Mouse (Mus musculus): ENCODE measurements at regions not wholly inside any gene's neighbourhood (a gene's known extent, or its start where the extent isn't known, plus 50 kb on each side); places are given as distances from the start of the nearest gene placed in this dataset.

- H3K9ac ChIP-seq (ENCODE audit: insufficient read depth, low read depth), result no peak overlapping the region
- H3K27ac ChIP-seq (ENCODE audit: insufficient read depth, low read depth), result no peak overlapping the region
- no peaks in the 10 kb centered on the region for H3K27me3 ChIP-seq (replicated peaks)
- no peaks in the 10 kb centered on the region for H3K4me1 ChIP-seq (ENCODE audit: control insufficient read depth in 1 of 2, insufficient read depth in 2 of 2)
- dilution Hi-C loops (cut with MboI; ENCODE audit: extremely low pct_ligation_motif_present, extremely low pct_unique_long_range_greater_than_20kb, low sequenced_read_pairs), result no loop called here
- H3K36me3 ChIP-seq (replicated peaks in 1 of 2; ENCODE audit: control insufficient read depth in 1 of 2, insufficient read depth in 1 of 2, low read length in 1 of 2), result no peaks in the 10 kb centered on the region
- DNase-seq (ENCODE audit: extremely low read depth), result no peak
- H3K4me3 ChIP-seq (replicated peaks in 1 of 3; ENCODE audit: low read depth in 2 of 3, low read length in 2 of 3, poor library complexity in 1 of 3), result no peak overlapping the region
- H3K9me3 ChIP-seq (replicated peaks; ENCODE audit: low read length), result peaks cover 35% of the 10 kb centered on the region
- no peaks in the 10 kb centered on the region for H3K79me2 ChIP-seq (replicated peaks; ENCODE audit: control insufficient read depth, extremely low read depth, insufficient read depth, poor library complexity, severe bottlenecking)
- no peak for TF ChIP-seq ZMIZ1 (IDR thresholded peaks at IDR 0.05; ENCODE audit: low read depth, low read length)
- TF ChIP-seq ZKSCAN1 (IDR thresholded peaks at IDR 0.05; ENCODE audit: borderline replicate concordance, low read depth, low read length), result no peak
- no peak for TF ChIP-seq CHD2 (IDR thresholded peaks at IDR 0.05; ENCODE audit: low read length)
- TF ChIP-seq JUN (IDR thresholded peaks at IDR 0.05; ENCODE audit: insufficient read depth, low read depth, low read length), result no peak
- no peak for TF ChIP-seq MXI1 (IDR thresholded peaks at IDR 0.05; ENCODE audit: low read depth, low read length)
- no peak for TF ChIP-seq RAD21 (IDR thresholded peaks at IDR 0.05; ENCODE audit: low read depth, low read length)
- TF ChIP-seq CTCF (conservative IDR thresholded peaks at IDR 0.05 in 1 of 2, IDR thresholded peaks at IDR 0.05 in 1 of 2; ENCODE audit: low read depth in 2 of 2, low read length in 2 of 2), result no peak
- no peak for TF ChIP-seq POLR2A (IDR thresholded peaks at IDR 0.05; ENCODE audit: low read depth, low read length)
- no peak for TF ChIP-seq SIN3A (IDR thresholded peaks at IDR 0.05; ENCODE audit: low read length)
- TF ChIP-seq USF2 (conservative IDR thresholded peaks at IDR 0.05; ENCODE audit: low read depth, low read length), result no peak
- TF ChIP-seq EP300 (IDR thresholded peaks at IDR 0.05; ENCODE audit: low read length), result no peak
- no peak overlapping the region for H3K4me2 ChIP-seq (ENCODE audit: insufficient read depth, low read depth, poor library complexity, severe bottlenecking)
- in situ Hi-C loops (cut with MboI; ENCODE audit: low pct_ligation_motif_present, low pct_unique_long_range_greater_than_20kb, low sequenced_read_pairs), result no loop called here
Observed at GRCm38 (mm10) chr8:89317514-89318289, 273.7 kb upstream of the Sall1 start.

- DNase-seq (ENCODE audit: extremely low read depth), result no peak
- Histone ChIP-seq H3K36me3 (replicated peaks in 1 of 2; ENCODE audit: control insufficient read depth in 1 of 2, insufficient read depth in 1 of 2, low read length in 1 of 2) (no peaks in the 10 kb centered on the region), H3K9ac (ENCODE audit: insufficient read depth, low read depth) (no peak overlapping the region), H3K4me3 (replicated peaks in 1 of 3; ENCODE audit: low read depth in 2 of 3, low read length in 2 of 3, poor library complexity in 1 of 3) (no peak overlapping the region), H3K27me3 (replicated peaks) (no peaks in the 10 kb centered on the region), H3K27ac (ENCODE audit: insufficient read depth, low read depth) (no peak overlapping the region), H3K4me2 (ENCODE audit: insufficient read depth, low read depth, poor library complexity, severe bottlenecking) (no peak overlapping the region), H3K4me1 (ENCODE audit: control insufficient read depth in 1 of 2, insufficient read depth in 2 of 2) (no peaks in the 10 kb centered on the region), H3K79me2 (replicated peaks; ENCODE audit: control insufficient read depth, extremely low read depth, insufficient read depth, poor library complexity, severe bottlenecking) (no peaks in the 10 kb centered on the region), H3K9me3 (replicated peaks; ENCODE audit: low read length) (peaks cover 36% of the 10 kb centered on the region)
- dilution Hi-C loops (cut with MboI; ENCODE audit: extremely low pct_ligation_motif_present, extremely low pct_unique_long_range_greater_than_20kb, low sequenced_read_pairs), result no loop called here
- in situ Hi-C loops (cut with MboI; ENCODE audit: low pct_ligation_motif_present, low pct_unique_long_range_greater_than_20kb, low sequenced_read_pairs), result no loop called here
- TF ChIP-seq ELF1 (IDR thresholded peaks at IDR 0.05; ENCODE audit: low read depth, low read length), result no peak
- no peak for TF ChIP-seq SIN3A (IDR thresholded peaks at IDR 0.05; ENCODE audit: low read length)
- no peak for TF ChIP-seq ZKSCAN1 (IDR thresholded peaks at IDR 0.05; ENCODE audit: borderline replicate concordance, low read depth, low read length)
- TF ChIP-seq ZC3H11A (IDR thresholded peaks at IDR 0.05; ENCODE audit: low read depth, low read length), result no peak
- no peak for TF ChIP-seq IRF4 (IDR thresholded peaks at IDR 0.05; ENCODE audit: low read depth, low read length)
- TF ChIP-seq BHLHE40 (IDR thresholded peaks at IDR 0.05; ENCODE audit: low read depth, low read length), result no peak
- no peak for TF ChIP-seq E2F4 (IDR thresholded peaks at IDR 0.05; ENCODE audit: insufficient replicate concordance, low read depth, low read length)
- no peak for TF ChIP-seq NELFE (IDR thresholded peaks at IDR 0.05; ENCODE audit: low read depth, low read length)
Observed at GRCm38 (mm10) chr8:89316566-89317175, 272.7 kb upstream of the Sall1 start.
